Comparison of ENCODE assay signal across 11 mouse cellular contexts in the genomic region with DNA sequence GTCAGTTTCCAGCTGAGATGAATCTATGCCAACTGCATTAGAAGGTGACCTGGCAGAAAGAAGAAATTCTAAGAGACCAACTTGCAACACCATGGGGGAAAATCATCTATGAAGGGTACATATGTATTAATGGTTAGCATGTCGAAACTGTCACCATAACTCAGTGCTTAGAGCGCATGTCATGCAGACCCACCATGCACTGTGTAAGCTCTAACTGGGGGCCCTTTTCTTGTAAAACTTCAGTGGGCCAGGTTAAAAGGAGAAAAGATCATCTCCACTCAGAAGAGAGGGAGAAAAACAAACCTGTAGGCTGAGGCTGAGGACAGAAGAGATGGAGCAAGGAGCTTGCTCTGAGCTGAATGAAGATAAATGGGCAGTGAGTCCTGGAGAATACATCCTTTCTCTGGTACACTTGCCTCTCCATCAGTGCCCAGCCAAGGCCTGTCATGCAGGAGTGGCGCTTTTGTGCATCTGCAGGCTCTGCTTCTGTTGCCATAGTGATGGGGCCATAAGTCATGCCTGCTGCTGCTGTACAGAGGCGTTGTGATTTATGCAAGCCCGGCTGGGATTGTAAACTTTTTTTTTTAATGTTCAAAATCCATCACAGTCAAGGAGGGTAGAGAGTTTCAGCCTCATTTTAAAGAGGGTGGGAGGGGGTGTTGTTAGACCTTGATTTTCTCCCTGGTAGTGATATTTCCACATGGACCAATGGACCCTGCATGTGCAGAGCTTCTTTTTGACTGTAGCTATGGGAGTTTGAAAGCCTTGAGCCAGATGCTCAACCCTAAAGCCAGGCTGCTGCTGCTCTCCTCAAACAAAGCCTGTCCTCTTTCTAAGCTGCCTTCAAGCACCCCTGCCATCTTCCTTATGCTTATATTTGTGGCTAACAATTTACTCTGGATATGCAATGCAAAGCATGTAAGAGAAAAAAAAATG.
A peak's percentile ranks its signal among the peaks of the same experiment; 100 is the strongest.
DNase-seq lines count a peak whose midpoint lies in the region; ATAC-seq lines count a peak whose summit lies in the region.
"Had no signal": no experiment of that assay in that cellular context is flagged by ENCODE, and none has a peak within 500 bp of the region (broad histone marks: within the 10 kb centered on the region; RNA-seq: fewer than 3 reads in every experiment).

No protein-coding gene starts in this region.

- no peak overlapping the region for H3K27ac ChIP-seq in forebrain, embryonic 11.5 days (ENCODE audit: low read depth, low read length)
- no peak overlapping the region for H3K27ac ChIP-seq in forebrain, embryonic 10.5 days
- 0 out of 2 replicates have a peak overlapping the region, but pooled peaks have one; percentile 20 for H3K27ac ChIP-seq in forebrain, embryonic 12.5 days
- H3K27ac ChIP-seq in limb, embryonic 10.5 days = no peak overlapping the region
- H3K27ac ChIP-seq in neural tube, embryonic 11.5 days (ENCODE audit: low read depth, low read length) = peak overlapping the region; percentile 29; the same call in 1 of the 2 replicates
- H3K27ac ChIP-seq: gastrocnemius, adult 2 months; liver, embryonic 14.5 days had no signal

- WGBS in forebrain, embryonic 11.5 days = 58% methylated on average over 5 of the region's 5 CpGs
- WGBS in forebrain, embryonic 10.5 days = 77% methylated on average over 5 of the region's 5 CpGs
- WGBS in forebrain, embryonic 12.5 days = 45% methylated on average over 5 of the region's 5 CpGs
- WGBS in limb, embryonic 10.5 days = 60% methylated on average over 5 of the region's 5 CpGs
- 39% methylated on average over 5 of the region's 5 CpGs for WGBS in neural tube, embryonic 11.5 days

- H3K4me1 ChIP-seq in forebrain, embryonic 11.5 days (replicated peaks; ENCODE audit: control insufficient read depth, insufficient read depth, low read length) = peaks cover 4% of the 10 kb centered on the region; the same call in 1 of the 2 replicates
- H3K4me1 ChIP-seq in forebrain, embryonic 10.5 days = peaks cover 9% of the 10 kb centered on the region
- peaks cover 12% of the 10 kb centered on the region for H3K4me1 ChIP-seq in forebrain, embryonic 12.5 days
- peaks cover 12% of the 10 kb centered on the region for H3K4me1 ChIP-seq in limb, embryonic 10.5 days
- peaks cover 9% of the 10 kb centered on the region for H3K4me1 ChIP-seq in neural tube, embryonic 11.5 days (ENCODE audit: control insufficient read depth, insufficient read depth, low read length)

- peak; percentile 52 for DNase-seq in forebrain, embryonic 11.5 days (ENCODE audit: low spot score)
- DNase-seq in forebrain, embryonic 10.5 days (ENCODE audit: extremely low spot score, low spot score) = no peak
- peak; percentile 53 for DNase-seq in limb, embryonic 10.5 days (ENCODE audit: low spot score)
- peak; percentile 80 for DNase-seq in neural tube, embryonic 11.5 days (ENCODE audit: low spot score)
- no peak for DNase-seq in gastrocnemius, postnatal 14 days
- DNase-seq in liver = no peak
- DNase-seq: gastrocnemius, adult 2 months had no signal

- no peak overlapping the region for H3K9ac ChIP-seq in forebrain, embryonic 11.5 days (ENCODE audit: low read length)
- no peak overlapping the region for H3K9ac ChIP-seq in forebrain, embryonic 12.5 days
- no peak overlapping the region for H3K9ac ChIP-seq in neural tube, embryonic 11.5 days (ENCODE audit: low read length)
- H3K9ac ChIP-seq: liver, embryonic 14.5 days had no signal

- no peaks in the 10 kb centered on the region for H3K9me3 ChIP-seq in forebrain, embryonic 11.5 days (ENCODE audit: control insufficient read depth, low read length)
- no peaks in the 10 kb centered on the region for H3K9me3 ChIP-seq in forebrain, embryonic 10.5 days
- H3K9me3 ChIP-seq in forebrain, embryonic 12.5 days = no peaks in the 10 kb centered on the region
- H3K9me3 ChIP-seq in limb, embryonic 10.5 days (replicated peaks) = no peaks in the 10 kb centered on the region
- no peaks in the 10 kb centered on the region for H3K9me3 ChIP-seq in neural tube, embryonic 11.5 days (ENCODE audit: control insufficient read depth, low read length)

- H3K4me2 ChIP-seq in forebrain, embryonic 11.5 days (ENCODE audit: low read depth, low read length, severe bottlenecking) = no peak overlapping the region
- no peak overlapping the region for H3K4me2 ChIP-seq in forebrain, embryonic 12.5 days
- no peak overlapping the region for H3K4me2 ChIP-seq in neural tube, embryonic 11.5 days (ENCODE audit: low read depth)

- no peaks in the 10 kb centered on the region for H3K36me3 ChIP-seq in forebrain, embryonic 11.5 days (ENCODE audit: control insufficient read depth, insufficient read depth, low read length)
- no peaks in the 10 kb centered on the region for H3K36me3 ChIP-seq in forebrain, embryonic 10.5 days (replicated peaks)
- H3K36me3 ChIP-seq in forebrain, embryonic 12.5 days (replicated peaks) = no peaks in the 10 kb centered on the region
- H3K36me3 ChIP-seq in limb, embryonic 10.5 days = no peaks in the 10 kb centered on the region
- no peaks in the 10 kb centered on the region for H3K36me3 ChIP-seq in neural tube, embryonic 11.5 days (ENCODE audit: control insufficient read depth, insufficient read depth, low read length)

- no peak overlapping the region for H3K4me3 ChIP-seq in forebrain, embryonic 11.5 days (ENCODE audit: low read depth, low read length)
- no peak overlapping the region for H3K4me3 ChIP-seq in forebrain, embryonic 10.5 days
- H3K4me3 ChIP-seq in forebrain, embryonic 12.5 days (replicated peaks) = no peak overlapping the region
- H3K4me3 ChIP-seq in limb, embryonic 10.5 days = no peak overlapping the region
- H3K4me3 ChIP-seq in neural tube, embryonic 11.5 days (ENCODE audit: low read depth, low read length) = no peak overlapping the region
- H3K4me3 ChIP-seq: gastrocnemius, adult 2 months had no signal

- no peaks in the 10 kb centered on the region for H3K27me3 ChIP-seq in forebrain, embryonic 11.5 days (ENCODE audit: control insufficient read depth, insufficient read depth, low read length)
- no peaks in the 10 kb centered on the region for H3K27me3 ChIP-seq in forebrain, embryonic 10.5 days (ENCODE audit: poor library complexity, severe bottlenecking)
- H3K27me3 ChIP-seq in forebrain, embryonic 12.5 days = no peaks in the 10 kb centered on the region
- no peaks in the 10 kb centered on the region for H3K27me3 ChIP-seq in limb, embryonic 10.5 days (ENCODE audit: low read depth, poor library complexity, severe bottlenecking)
- no peaks in the 10 kb centered on the region for H3K27me3 ChIP-seq in neural tube, embryonic 11.5 days (ENCODE audit: control insufficient read depth, insufficient read depth, low read length)
- H3K27me3 ChIP-seq: Patski had no signal

- intact Hi-C loops in gastrocnemius, postnatal 14 days (cut with DNase I; ENCODE audit: low total_unique reads) = no loop called here

- peak; percentile 84 for ATAC-seq in forebrain, embryonic 11.5 days (replicated peaks; ENCODE audit: low FRiP score)
- ATAC-seq in forebrain, embryonic 12.5 days (ENCODE audit: low FRiP score) = peak; percentile 93
- ATAC-seq in neural tube, embryonic 11.5 days (ENCODE audit: insufficient read depth, low FRiP score, low TSS enrichment) = peak; percentile 96
- ATAC-seq in erythroid progenitor cell, adult 5-6 weeks (replicated peaks; ENCODE audit: low FRiP score, poor library complexity, severe bottlenecking) = no peak
- ATAC-seq: Patski had no signal

Comparison
In these comparisons a context has a peak if more than half of its experiments do, and no peak if none do; other contexts are left out.
1. DNase-seq: peak in forebrain, embryonic 11.5 days (single experiment), limb, embryonic 10.5 days (single experiment) and neural tube, embryonic 11.5 days (single experiment); none in forebrain, embryonic 10.5 days (single experiment), gastrocnemius, postnatal 14 days (single experiment) and liver (single experiment).
2. H3K27ac ChIP-seq: peak in forebrain, embryonic 12.5 days (single experiment) and neural tube, embryonic 11.5 days (single experiment); none in forebrain, embryonic 11.5 days (single experiment), forebrain, embryonic 10.5 days (single experiment) and limb, embryonic 10.5 days (single experiment).